Mouse (Mus musculus) brain, embryonic 14.5 days (tissue): ENCODE results near the gene Rftn1.

ENCODE experiments used
- CTCF ChIP-seq: fragments of 200-500 bp; IDR thresholded peaks from 2 replicates; pipeline ENCODE4 v1.5.1; 2012; ENCODE audit warnings: inconsistent platforms, mild to moderate bottlenecking, moderate library complexity, borderline replicate concordance; ENCODE audit not compliant: insufficient read depth, insufficient read length; ENCODE audit errors: extremely low read depth
- POLR2A ChIP-seq: fragments of 200-500 bp; IDR thresholded peaks from 2 replicates; pipeline ENCODE4 v1.6.1; 2012; ENCODE audit warnings: mild to moderate bottlenecking, inconsistent platforms, borderline replicate concordance; ENCODE audit not compliant: poor library complexity, insufficient read depth, insufficient read length, severe bottlenecking; ENCODE audit errors: extremely low read depth

DNA sequence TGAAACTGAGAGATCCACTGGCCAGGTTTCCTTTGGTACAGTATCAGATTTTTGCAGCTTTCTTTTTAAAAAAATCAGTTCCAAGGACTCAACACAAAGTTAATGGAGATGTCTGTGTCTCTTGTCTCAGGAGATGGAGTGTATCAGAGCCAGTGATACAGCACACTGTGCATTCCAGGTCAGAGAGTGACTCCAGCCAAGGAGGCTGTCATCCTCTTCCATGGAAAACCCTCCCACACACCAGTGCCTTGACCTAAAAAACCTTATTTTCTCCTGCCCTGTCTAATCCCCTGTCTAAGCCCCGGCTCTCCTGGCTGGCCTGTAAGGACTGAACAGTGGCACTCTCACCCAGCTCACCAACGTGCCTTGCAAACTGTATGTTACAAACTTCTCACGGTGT, 86.3 kb downstream of the Rftn1 start:
- TF ChIP-seq CTCF: no peak
- no peak for TF ChIP-seq POLR2A
